Mouse (Mus musculus) bone marrow, adult 2 months (tissue): ENCODE results near the gene Hspb7. TPM values are rescaled to one million over a fixed set of nuclear protein-coding genes. Genes with fewer than 3 reads are reported as not detected.

ENCODE experiments used
- H3K27ac ChIP-seq: fragments of 200-500 bp; 2 replicates; pipeline ENCODE4 v1.5.1; 2012; ENCODE audit warnings: low read depth, mild to moderate bottlenecking, control low read depth, inconsistent platforms, low read length; ENCODE audit not compliant: control insufficient read depth, poor library complexity, insufficient read depth
- H3K4me1 ChIP-seq: fragments of 200-500 bp; 2 replicates; pipeline ENCODE4 v1.6.1; 2011; ENCODE audit warnings: low read length; ENCODE audit not compliant: control insufficient read depth, insufficient read depth
- H3K4me3 ChIP-seq: fragments of 200-500 bp; replicated peaks from 2 replicates; pipeline ENCODE3; 2011; ENCODE audit warnings: mild to moderate bottlenecking, low read depth, low read length, control low read depth; ENCODE audit not compliant: control insufficient read depth
- CTCF ChIP-seq: fragments of 200-500 bp; IDR thresholded peaks from 2 replicates; pipeline ENCODE4 v1.5.1; 2011; ENCODE audit warnings: low read length, control low read depth; ENCODE audit not compliant: control insufficient read depth, insufficient read depth
- POLR2A ChIP-seq: fragments of 200-500 bp; IDR thresholded peaks from 2 replicates; pipeline ENCODE4 v1.6.1; 2011; ENCODE audit warnings: low read depth, mild to moderate bottlenecking, control low read depth, low read length, borderline replicate concordance; ENCODE audit not compliant: control insufficient read depth
- WGBS: fragments of 180-500 bp; shearing (Covaris S2); methylation state at CpG from one replicate; pipeline ENCODE4 v1.1.7; 2018; 5-methylcytosine and 5-hydroxymethylcytosine counted together
- polyA plus RNA-seq: library from polyadenylated mRNA; stranded (reverse); fragments of >200 nt; gene quantifications from 2 replicates; pipeline ENCODE4 v1.2.4, GENCODE M21; 2011; ENCODE audit warnings: low replicate concordance; ENCODE audit not compliant: missing spikeins, insufficient read depth, insufficient read length

Hspb7 gene
- polyA plus RNA-seq, 1 experiment: 0.72 TPM

DNA sequence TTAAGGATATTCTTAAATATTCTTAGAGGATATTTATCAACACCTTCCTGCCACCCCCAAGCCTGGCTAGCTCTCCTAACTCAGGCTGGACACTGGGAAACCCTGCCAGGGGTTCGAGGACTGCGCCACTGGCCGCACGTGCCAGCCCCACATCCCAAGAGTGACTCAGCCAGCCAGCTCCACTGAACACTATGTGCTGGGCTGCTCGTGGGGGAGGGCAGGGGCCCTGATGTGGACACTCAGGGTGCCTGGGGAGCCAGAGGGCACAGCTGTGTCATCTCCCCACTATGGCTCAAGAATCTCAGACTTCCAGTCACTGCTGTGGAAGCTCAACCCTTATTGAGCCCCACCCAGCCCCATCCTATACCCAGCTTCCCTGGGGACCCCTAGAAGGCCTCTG, 2.7 kb downstream of the Hspb7 start:
- TF ChIP-seq CTCF: no peak
- TF ChIP-seq POLR2A: no peak
- Histone ChIP-seq H3K4me1 (peaks cover 1% of the 10 kb centered on the region; the same call in 1 of the 2 replicates), H3K4me3 (no peak overlapping the region), H3K27ac (no peak overlapping the region)
- WGBS: 89% methylated on average over 5 of the region's 5 CpGs

DNA sequence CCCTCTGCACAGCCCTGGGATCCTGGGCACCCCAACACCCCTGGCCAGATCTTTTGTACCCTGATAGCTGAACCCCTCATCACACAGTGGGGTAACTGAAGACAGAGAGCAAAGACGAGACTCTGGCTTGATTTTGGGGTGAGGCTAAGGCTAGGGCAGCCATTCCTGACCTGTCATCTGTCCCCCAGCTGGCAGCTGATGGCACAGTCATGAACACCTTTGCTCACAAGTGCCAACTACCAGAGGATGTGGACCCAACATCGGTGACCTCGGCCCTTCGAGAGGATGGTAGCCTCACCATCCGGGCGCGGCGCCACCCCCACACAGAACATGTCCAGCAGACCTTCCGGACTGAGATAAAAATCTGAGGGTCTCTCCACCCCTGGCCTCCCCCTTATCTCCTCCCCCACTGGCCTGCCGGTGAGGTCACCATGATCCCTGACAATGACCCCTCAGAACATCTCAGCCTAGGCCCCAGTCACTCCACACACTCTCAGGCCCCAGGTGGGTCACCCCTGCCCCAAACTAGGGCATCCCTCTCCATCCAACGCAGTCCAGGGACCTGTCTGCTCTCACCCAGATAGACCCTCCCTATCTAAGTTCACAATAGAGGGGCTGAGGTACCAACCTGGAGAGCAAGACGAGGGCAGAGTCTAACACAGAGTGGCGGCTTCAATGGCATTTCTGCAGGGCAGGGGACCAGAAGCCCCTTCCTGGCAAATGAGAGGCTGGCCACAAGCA, 3.3 kb downstream of the Hspb7 start:
- 89% methylated on average over 13 of the region's 13 CpGs for WGBS
- Histone ChIP-seq H3K4me1 (peaks cover 1% of the 10 kb centered on the region; the same call in 1 of the 2 replicates), H3K4me3 (no peak overlapping the region), H3K27ac (no peak overlapping the region)
- TF ChIP-seq POLR2A (no peak), CTCF (no peak)

DNA sequence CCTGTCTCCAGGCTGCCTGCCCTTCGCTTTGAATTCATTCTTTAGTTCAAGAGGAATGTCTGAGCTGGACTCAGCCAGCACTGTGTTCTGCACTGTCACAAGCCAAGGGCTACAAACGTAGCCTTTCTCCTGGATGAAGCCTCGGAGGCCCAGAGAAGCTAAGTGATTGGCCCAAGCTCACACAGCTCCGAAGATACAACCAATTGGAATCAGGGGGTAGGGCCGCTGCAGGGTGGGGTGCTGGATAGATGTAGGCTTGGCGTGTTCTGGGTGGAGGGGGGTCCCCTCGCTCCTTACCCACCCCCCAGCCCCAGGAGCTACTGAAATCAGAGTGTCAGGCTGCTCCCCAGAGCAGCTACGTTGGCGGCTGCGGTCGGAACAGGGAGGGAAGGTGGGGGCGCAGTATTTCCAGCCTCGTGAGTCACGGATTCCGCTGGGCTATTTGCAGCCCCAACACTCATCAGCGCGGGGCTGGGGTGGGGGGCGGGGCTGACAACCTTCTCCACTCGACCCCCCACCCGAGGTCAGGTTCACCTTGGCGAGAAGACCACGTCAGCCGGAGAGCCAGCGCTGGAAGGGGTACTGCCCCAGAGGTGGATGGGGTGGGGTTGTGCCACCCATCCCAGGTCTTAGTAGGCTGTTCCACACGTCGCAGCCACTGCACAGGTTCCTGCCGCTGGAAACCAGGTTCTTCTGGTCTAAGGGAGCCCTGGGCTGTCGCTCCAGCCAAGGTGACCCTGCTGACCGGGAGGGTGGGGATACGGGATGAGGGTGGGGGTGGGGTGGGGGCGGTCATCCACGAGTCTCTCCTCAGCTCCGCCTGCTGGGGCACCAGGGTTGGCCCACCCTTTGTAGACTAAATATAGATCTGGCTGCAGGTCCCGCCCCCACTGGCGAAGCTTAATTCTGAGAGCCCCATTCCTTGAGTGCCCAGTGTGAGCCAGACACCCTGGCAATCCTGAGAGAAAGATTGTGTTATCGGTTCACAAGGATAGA, 5.2 kb downstream of the Hspb7 start:
- Histone ChIP-seq H3K27ac (no peak overlapping the region), H3K4me3 (no peak overlapping the region), H3K4me1 (no peaks in the 10 kb centered on the region)
- TF ChIP-seq CTCF: no peak
- TF ChIP-seq POLR2A: no peak
- 4% methylated on average over 35 of the region's 36 CpGs for WGBS

DNA sequence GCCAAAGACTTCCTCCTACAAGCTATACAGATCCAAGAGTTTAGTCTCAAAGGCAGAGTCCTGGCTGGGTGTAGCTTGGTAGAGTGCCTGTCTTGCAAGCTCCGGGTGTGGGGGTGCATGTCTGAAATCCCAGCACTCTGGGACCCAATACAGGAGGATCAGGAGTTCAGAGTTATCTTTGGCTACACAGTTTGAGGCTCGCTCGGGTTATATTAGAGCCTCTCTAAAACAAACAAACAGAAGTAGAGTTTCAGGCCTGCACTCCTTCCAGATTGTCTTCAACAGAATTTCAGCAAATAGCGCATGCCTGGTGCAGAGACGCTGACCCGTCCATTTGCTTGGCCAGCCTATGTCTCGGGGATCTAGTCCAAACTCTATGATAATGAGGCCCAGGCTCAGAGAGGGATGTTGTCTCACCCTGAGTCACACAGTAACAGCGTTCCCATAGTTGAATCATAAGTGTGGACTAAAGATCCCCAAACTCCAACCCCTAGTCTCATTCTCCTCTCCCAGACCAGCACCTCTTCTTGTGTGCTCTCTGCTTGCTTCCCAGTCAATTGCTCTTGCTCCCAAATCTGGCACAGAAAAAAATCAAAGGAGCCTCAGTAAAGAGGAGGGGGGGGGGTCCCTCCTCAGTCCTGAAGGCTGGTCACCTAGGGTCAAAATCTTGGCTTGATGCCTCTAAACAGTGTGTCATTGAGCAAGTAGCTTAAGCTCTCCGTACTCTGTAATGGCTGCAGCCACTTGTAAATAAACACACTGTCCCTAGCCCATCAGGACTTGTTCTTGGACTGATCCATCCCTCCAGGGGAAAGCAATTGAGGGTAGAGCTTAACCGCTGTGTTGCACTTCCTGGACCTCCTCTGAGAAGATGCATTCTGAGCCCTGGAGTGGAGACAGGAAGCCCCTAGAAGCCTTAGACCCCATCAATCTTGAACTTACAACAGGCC, 6.5 kb downstream of the Hspb7 start:
- TF ChIP-seq POLR2A (no peak), CTCF (no peak)
- 79% methylated on average over 10 of the region's 10 CpGs for WGBS

DNA sequence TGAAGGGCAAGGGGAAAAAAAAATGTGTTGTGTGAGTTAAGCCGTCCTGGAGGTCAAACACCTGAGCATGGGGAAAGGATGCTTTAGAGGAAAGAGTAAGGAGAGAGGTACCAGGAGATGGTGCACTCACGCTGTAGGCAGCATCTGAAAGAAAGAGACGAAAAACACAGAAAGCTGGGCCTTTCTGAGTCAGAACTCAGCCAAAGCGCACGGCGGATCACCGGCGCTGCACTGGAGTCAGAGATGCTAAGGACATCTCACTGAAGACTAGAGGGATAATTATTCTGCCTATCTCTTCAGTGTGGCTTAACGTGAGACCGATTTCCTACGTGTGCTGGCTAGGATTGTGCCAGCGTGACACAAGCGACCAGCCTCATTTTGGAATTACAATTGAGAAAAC, 7.3 kb downstream of the Hspb7 start:
- TF ChIP-seq POLR2A (no peak), CTCF (no peak)
- no peak overlapping the region for H3K27ac ChIP-seq
- WGBS: 90% methylated on average over 13 of the region's 13 CpGs
- no peaks in the 10 kb centered on the region for H3K4me1 ChIP-seq
- H3K4me3 ChIP-seq: no peak overlapping the region

More for the DNA sequence above, 6.5 kb downstream of the Hspb7 start:
- Histone ChIP-seq H3K4me3 (no peak overlapping the region), H3K27ac (no peak overlapping the region), H3K4me1 (no peaks in the 10 kb centered on the region)

DNA sequence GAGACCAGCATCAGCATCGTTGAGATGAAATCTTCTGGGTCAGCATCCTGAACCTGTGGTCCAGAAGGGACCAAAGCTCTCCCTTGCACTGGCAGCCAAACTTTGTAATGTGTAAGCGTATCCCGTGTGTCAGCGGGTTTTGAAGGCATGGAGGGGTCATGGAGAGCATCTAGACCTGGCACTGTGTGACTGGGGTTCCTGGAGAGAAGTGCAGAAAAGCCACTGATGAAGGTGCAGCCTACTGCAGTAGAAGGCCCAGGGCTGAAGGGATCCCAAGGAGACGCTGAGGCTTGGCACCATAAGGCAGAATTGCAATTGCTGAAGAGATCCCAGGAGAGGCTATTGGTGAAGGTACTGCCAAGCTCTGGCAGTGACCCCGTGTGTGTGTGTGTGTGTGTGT, 8.8 kb downstream of the Hspb7 start:
- WGBS: 70% methylated on average over 6 of the region's 6 CpGs
- Histone ChIP-seq H3K27ac (no peak overlapping the region), H3K4me3 (no peak overlapping the region), H3K4me1 (no peaks in the 10 kb centered on the region)
- TF ChIP-seq CTCF (no peak), POLR2A (no peak)

DNA sequence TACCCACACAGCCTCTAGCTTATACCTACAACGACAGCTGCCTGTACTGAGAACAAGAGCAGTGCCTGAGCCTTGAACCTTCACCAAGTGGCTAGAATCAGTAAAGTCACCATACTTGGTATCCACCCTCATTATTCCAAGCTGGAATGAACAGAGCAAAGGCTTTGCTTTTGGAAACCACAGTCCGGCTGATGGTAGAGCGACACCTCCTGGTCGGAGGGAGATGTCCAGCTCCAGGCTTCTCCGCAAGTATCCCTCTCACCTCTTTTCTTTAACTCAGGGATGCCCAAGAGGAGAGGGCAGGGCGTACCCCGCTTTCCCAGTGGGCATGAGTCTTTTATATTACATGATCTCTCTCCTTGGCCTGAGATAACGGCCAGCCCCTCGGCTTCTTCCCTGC, 9.3 kb downstream of the Hspb7 start:
- TF ChIP-seq CTCF: peak; percentile 54; the same call in 1 of the 2 replicates
- no peak for TF ChIP-seq POLR2A
- WGBS: 60% methylated on average over 9 of the region's 9 CpGs
- H3K4me3 ChIP-seq: no peak overlapping the region
- H3K4me1 ChIP-seq: no peaks in the 10 kb centered on the region
- H3K27ac ChIP-seq: no peak overlapping the region
